ENCODE assay signal across 20 mouse cellular contexts in genomic region chr13:95844950-95845349, GRCm38 (mm10).
"Had no signal": no experiment of that assay in that cellular context is flagged by ENCODE, and none has a peak within 500 bp of the region (broad histone marks: within the 10 kb centered on the region; RNA-seq: fewer than 3 reads in every experiment).

No protein-coding gene starts in this region.

- DNase-seq: kidney, adult 2 months; kidney, postnatal 25 days; layer of hippocampus, adult 9-11 months; liver, embryonic 13.5 days; lung, postnatal 10 days; lung, postnatal 4 days; retina, postnatal 1 day; right cerebral cortex, postnatal 25 days; thymus, adult 2 months; thymus, postnatal 14 days; thymus, postnatal 4 days had no signal

- H3K4me3 ChIP-seq: layer of hippocampus, adult 2 months; left cerebral cortex, adult 2 months; liver, embryonic 13.5 days; lung, embryonic 15.5 days; midbrain, embryonic 12.5 days; midbrain, embryonic 15.5 days; neural tube, embryonic 13.5 days had no signal

- H3K4me1 ChIP-seq: lung, embryonic 15.5 days had no signal

- H3K4me2 ChIP-seq: liver, embryonic 13.5 days; lung, embryonic 15.5 days; midbrain, embryonic 12.5 days; midbrain, embryonic 15.5 days; neural tube, embryonic 13.5 days had no signal

- ATAC-seq: intestine, postnatal 0 days; midbrain, embryonic 15.5 days had no signal

- H3K9me3 ChIP-seq: liver, embryonic 13.5 days; lung, embryonic 15.5 days; midbrain, embryonic 12.5 days; midbrain, embryonic 15.5 days; neural tube, embryonic 13.5 days had no signal

- H3K36me3 ChIP-seq: liver, embryonic 13.5 days; lung, embryonic 15.5 days; midbrain, embryonic 12.5 days; midbrain, embryonic 15.5 days; neural tube, embryonic 13.5 days had no signal

- H3K9ac ChIP-seq: liver, embryonic 13.5 days; lung, embryonic 15.5 days; midbrain, embryonic 12.5 days; midbrain, embryonic 15.5 days; neural tube, embryonic 13.5 days had no signal

- H3K27ac ChIP-seq: kidney, postnatal 0 days; left cerebral cortex, adult 2 months; liver, embryonic 13.5 days; lung, embryonic 15.5 days; midbrain, embryonic 12.5 days; midbrain, embryonic 15.5 days; neural tube, embryonic 13.5 days; stomach, postnatal 0 days had no signal

- H3K27me3 ChIP-seq: liver, embryonic 13.5 days; lung, embryonic 15.5 days; midbrain, embryonic 12.5 days; midbrain, embryonic 15.5 days; neural tube, embryonic 13.5 days had no signal
